10 mouse cellular contexts compared by ENCODE assay signal in the genomic region with DNA sequence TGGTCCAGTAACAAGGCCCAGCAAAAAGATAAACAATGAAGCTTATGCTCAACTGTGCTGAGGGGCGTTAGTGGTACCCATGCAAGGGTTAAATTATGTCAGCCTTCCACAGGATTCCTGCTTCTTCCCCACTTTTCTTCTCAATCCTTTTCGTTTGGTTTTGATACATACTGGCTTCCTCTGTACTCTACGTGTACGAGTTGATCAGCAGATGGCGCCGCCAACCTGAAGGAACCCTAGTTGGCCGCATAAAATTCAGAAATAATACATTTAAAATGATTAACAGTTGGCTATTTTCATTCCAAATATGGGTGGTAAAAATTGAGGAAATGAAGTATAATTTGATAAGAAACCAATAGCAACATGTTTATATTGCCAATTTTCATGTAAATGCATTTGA. TPM values are rescaled to one million over a fixed set of nuclear protein-coding genes. Genes with fewer than 3 reads are reported as not detected.
DNase-seq lines count a peak whose midpoint lies in the region; ATAC-seq and TF ChIP-seq lines count a peak whose summit lies in the region.
"Had no signal": no experiment of that assay in that cellular context is flagged by ENCODE, and none has a peak within 500 bp of the region (broad histone marks: within the 10 kb centered on the region; RNA-seq: fewer than 3 reads in every experiment).

No protein-coding gene starts in this region.

- no peak for ATAC-seq in liver, embryonic 12.5 days
- ATAC-seq in Patski: no peak
- ATAC-seq in forebrain, embryonic 16.5 days: peak; percentile 62; the same call in 1 of the 2 replicates
- peak; percentile 59; the same call in 1 of the 2 replicates for ATAC-seq in megakaryocyte, adult 5-6 weeks (ENCODE audit: poor library complexity, severe bottlenecking)

- CTCF ChIA-PET in Patski (lab: Charles Lee): interaction anchor here (1.1 to 4.3 kb wide), 5 partner anchors 12 to 484 kb away, joined by 3 to 16 read pairs (median 3); no protein-coding TSS in a partner anchor

- no peaks in the 10 kb centered on the region for H3K36me3 ChIP-seq in liver, adult 2 months (ENCODE audit: control insufficient read depth, insufficient read depth, low read length)
- H3K36me3 ChIP-seq in liver, embryonic 12.5 days: no peaks in the 10 kb centered on the region
- no peaks in the 10 kb centered on the region for H3K36me3 ChIP-seq in forebrain, embryonic 16.5 days (ENCODE audit: control insufficient read depth, insufficient read depth)
- H3K36me3 ChIP-seq: G1E; liver, embryonic 13.5 days had no signal

- H3K27ac ChIP-seq in liver, adult 2 months (replicated peaks; ENCODE audit: insufficient read depth, low read depth, low read length): no peak overlapping the region
- no peak overlapping the region for H3K27ac ChIP-seq in liver, embryonic 12.5 days
- H3K27ac ChIP-seq in forebrain, embryonic 16.5 days (ENCODE audit: low read length): no peak overlapping the region
- H3K27ac ChIP-seq: liver, embryonic 13.5 days had no signal

- TF ChIP-seq POLR2A in liver, adult 2 months (IDR thresholded peaks at IDR 0.05; ENCODE audit: extremely low read depth, insufficient read depth, low read length): no peak

- DNase-seq in embryo, embryonic 10 days (ENCODE audit: low spot score): peak; percentile 60
- DNase-seq in embryo, embryonic 9.5 days (ENCODE audit: extremely low spot score): no peak
- no peak for DNase-seq in liver, adult 2 months (ENCODE audit: extremely low read depth, low read depth, low spot score)
- DNase-seq in Patski (ENCODE audit: low read depth, low spot score): no peak
- DNase-seq in thymus, postnatal 25 days: no peak
- DNase-seq: liver, embryonic 13.5 days had no signal

- no peak overlapping the region for H3K4me3 ChIP-seq in liver, adult 2 months (ENCODE audit: insufficient read depth, low read depth, low read length)
- H3K4me3 ChIP-seq in liver, embryonic 12.5 days: no peak overlapping the region
- no peak overlapping the region for H3K4me3 ChIP-seq in forebrain, embryonic 16.5 days (replicated peaks; ENCODE audit: low read length)
- H3K4me3 ChIP-seq: liver, embryonic 13.5 days had no signal

- peak; percentile 43; the same call in 1 of the 2 replicates for TF ChIP-seq CTCF in liver, adult 2 months (IDR thresholded peaks at IDR 0.05; ENCODE audit: low read depth, low read length)
- peak; percentile 83 for TF ChIP-seq CTCF in Patski (IDR thresholded peaks at IDR 0.05)

- no peak overlapping the region for H3K9ac ChIP-seq in liver, adult 2 months (ENCODE audit: low read depth, low read length)
- H3K9ac ChIP-seq in liver, embryonic 12.5 days: no peak overlapping the region
- no peak overlapping the region for H3K9ac ChIP-seq in forebrain, embryonic 16.5 days (replicated peaks; ENCODE audit: low read depth, low read length)
- H3K9ac ChIP-seq: liver, embryonic 13.5 days had no signal

- H3K9me3 ChIP-seq in liver, embryonic 12.5 days (replicated peaks): no peaks in the 10 kb centered on the region
- H3K9me3 ChIP-seq in forebrain, embryonic 16.5 days (ENCODE audit: control insufficient read depth, low read length): no peaks in the 10 kb centered on the region
- H3K9me3 ChIP-seq: liver, embryonic 13.5 days had no signal

- 55% methylated on average over 7 of the region's 7 CpGs for WGBS in liver, adult 2 months
- 61% methylated on average over 7 of the region's 7 CpGs for WGBS in liver, embryonic 12.5 days (ENCODE audit: insufficient replicate concordance)
- WGBS in forebrain, embryonic 16.5 days: 53% methylated on average over 7 of the region's 7 CpGs

- H3K4me1 ChIP-seq in liver, adult 2 months (ENCODE audit: control insufficient read depth, insufficient read depth, low read length): no peaks in the 10 kb centered on the region
- no peaks in the 10 kb centered on the region for H3K4me1 ChIP-seq in liver, embryonic 12.5 days
- no peaks in the 10 kb centered on the region for H3K4me1 ChIP-seq in forebrain, embryonic 16.5 days (replicated peaks; ENCODE audit: control insufficient read depth, insufficient read depth, low read length)
- H3K4me1 ChIP-seq: liver, embryonic 13.5 days had no signal

- H3K27me3 ChIP-seq in liver, adult 2 months (ENCODE audit: control insufficient read depth, insufficient read depth, low read length): no peaks in the 10 kb centered on the region
- no peaks in the 10 kb centered on the region for H3K27me3 ChIP-seq in liver, embryonic 12.5 days (replicated peaks)
- H3K27me3 ChIP-seq in Patski: no peaks in the 10 kb centered on the region
- no peaks in the 10 kb centered on the region for H3K27me3 ChIP-seq in forebrain, embryonic 16.5 days (replicated peaks; ENCODE audit: control insufficient read depth, insufficient read depth, low read length)
- H3K27me3 ChIP-seq: liver, embryonic 13.5 days had no signal

- no peaks in the 10 kb centered on the region for H3K79me2 ChIP-seq in liver, adult 2 months (ENCODE audit: control insufficient read depth, insufficient read depth, low read length)

- in situ Hi-C loops in Patski (cut with MboI; ENCODE audit: low pct_unique_long_range_greater_than_20kb): loop anchor here (5.0 to 10.0 kb wide), 2 partner anchors 289 to 481 kb away; a partner anchor contains a TSS

- POLR2A ChIA-PET in Patski (lab: Charles Lee): no interaction called here

- H3K4me2 ChIP-seq in liver, embryonic 12.5 days: no peak overlapping the region
- no peak overlapping the region for H3K4me2 ChIP-seq in forebrain, embryonic 16.5 days (ENCODE audit: low read length)
- H3K4me2 ChIP-seq: liver, embryonic 13.5 days had no signal

RNA-seq across cellular contexts. Expression of a gene that starts 19.5 kb away (rescaled TPM):
- not detected in 2 replicates for total RNA-seq in liver, adult 2 months (2014; rRNA removed)
- not detected in 2 replicates for polyA plus RNA-seq in liver, adult 2 months (2012; rRNA removed)
- polyA plus RNA-seq in liver, embryonic 12.5 days (2016; fragmentation: Nextera tagmentation; extraction: Ambion mirVana): 0.05 and 0.06 TPM in 2 replicates
- polyA plus RNA-seq in Patski (2021): not detected
- not detected in 2 replicates for polyA plus RNA-seq in forebrain, embryonic 16.5 days (2015; fragmentation: Nextera tagmentation; extraction: Ambion mirVana)
- not detected in 2 replicates for total RNA-seq in megakaryocyte, adult 5-6 weeks (2015)
- total RNA-seq in megakaryocyte, adult 5-6 weeks (2017): not detected in 2 replicates
- total RNA-seq: G1E had no signal
- polyA plus RNA-seq: G1E had no signal

RNA-seq across cellular contexts. Expression of a gene that starts 59.6 kb away (rescaled TPM):
- 0.46 and 0.60 TPM in 2 replicates for total RNA-seq in liver, adult 2 months (2014; rRNA removed)
- 0.12 and 0.20 TPM in 2 replicates for polyA plus RNA-seq in liver, adult 2 months (2012; rRNA removed)
- polyA plus RNA-seq in liver, embryonic 12.5 days (2016; fragmentation: Nextera tagmentation; extraction: Ambion mirVana): 0.69 and 0.72 TPM in 2 replicates
- polyA plus RNA-seq in Patski (2021): 1.6 TPM
- polyA plus RNA-seq in forebrain, embryonic 16.5 days (2015; fragmentation: Nextera tagmentation; extraction: Ambion mirVana): 0.49 and 0.65 TPM in 2 replicates
- total RNA-seq in megakaryocyte, adult 5-6 weeks (2015): 0.43 TPM in 1 of 2 replicates, not detected in the other
- 0.04 and 0.07 TPM in 2 replicates for total RNA-seq in megakaryocyte, adult 5-6 weeks (2017)
- polyA plus RNA-seq: G1E had no signal

Comparison
In these comparisons a context has a peak if more than half of its experiments do, and no peak if none do; other contexts are left out.
1. ATAC-seq: peak in forebrain, embryonic 16.5 days (single experiment) and megakaryocyte, adult 5-6 weeks (single experiment); none in liver, embryonic 12.5 days (single experiment) and Patski (single experiment).